Mouse (Mus musculus): Measurements from ENCODE around the gene Hepacam.

DNA sequence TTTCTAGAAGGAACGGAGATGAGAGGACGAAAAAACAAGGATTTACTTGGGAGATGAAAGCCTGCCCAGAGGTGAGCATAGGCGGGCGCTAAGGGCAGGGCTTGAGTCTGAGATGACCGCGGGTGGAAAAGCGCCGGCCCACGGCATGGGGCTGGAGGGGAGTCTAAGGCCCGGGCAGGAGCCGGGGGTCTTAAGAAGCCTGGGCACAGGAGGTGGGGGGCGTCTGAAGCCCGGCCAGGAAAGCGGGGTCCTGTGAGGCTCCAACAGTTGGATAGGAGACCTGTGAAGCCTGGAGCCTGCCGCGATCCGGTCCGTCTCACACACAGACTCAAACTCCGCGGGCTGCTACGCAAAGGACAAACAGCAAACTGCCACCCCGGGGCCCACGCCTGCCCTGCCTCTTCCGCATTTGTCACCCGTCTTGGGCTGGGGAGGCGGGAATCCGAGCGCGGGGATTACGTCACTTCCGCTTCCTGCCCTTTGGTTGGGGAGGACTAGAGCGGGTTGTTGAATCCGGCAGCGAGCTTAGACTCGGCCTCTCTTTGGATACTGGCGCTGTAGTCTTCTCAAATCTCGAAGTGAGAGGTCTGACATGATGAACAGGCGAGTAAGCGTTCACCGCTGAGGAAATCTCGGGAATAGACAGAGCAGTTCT is 19.0 kb upstream of the Hepacam start, which contains the start of gene Ccdc15:
- no peak for TF ChIP-seq CTCF (IDR thresholded peaks at IDR 0.05; ENCODE audit: borderline replicate concordance, extremely low read depth, insufficient read depth, insufficient read length)
- peak; percentile 79; the same call in 1 of the 2 replicates for TF ChIP-seq POLR2A (IDR thresholded peaks at IDR 0.05; ENCODE audit: borderline replicate concordance, extremely low read depth, insufficient read depth, insufficient read length, poor library complexity, severe bottlenecking)
